Mouse (Mus musculus) splenic B cell, adult 2 months (primary cell): Measurements from ENCODE around the gene Sh2b3.

Experiments used
- DNase-seq: peaks from one replicate; pipeline ENCODE4 v3.0.0-alpha.2; 2011; ENCODE audit warnings: low read depth, low spot score
- H3K27me3 ChIP-seq: 2 replicates; pipeline ENCODE4 v1.6.1; 2012; ENCODE audit warnings: mild to moderate bottlenecking, low read length, moderate library complexity, mixed read lengths; ENCODE audit not compliant: control insufficient read depth, poor library complexity, insufficient read depth, severe bottlenecking
- H3K36me3 ChIP-seq: 2 replicates; pipeline ENCODE4 v1.6.1; 2012; ENCODE audit warnings: mild to moderate bottlenecking, low read length, moderate library complexity, mixed read lengths; ENCODE audit not compliant: control insufficient read depth, poor library complexity, insufficient read depth, severe bottlenecking

Sh2b3 gene

GRCm38 (mm10) chr5:121836692-121837415 is 592 bp downstream of the Sh2b3 start:
- Histone ChIP-seq H3K36me3 (no peaks in the 10 kb centered on the region), H3K27me3 (no peaks in the 10 kb centered on the region)
- DNase-seq = peak; percentile 98

- Histone ChIP-seq H3K36me3 (no peaks in the 10 kb centered on the region), H3K27me3 (no peaks in the 10 kb centered on the region)
- peak; percentile 93 for DNase-seq
Observed at GRCm38 (mm10) chr5:121835949-121836691, 1.3 kb downstream of the Sh2b3 start.

DNA sequence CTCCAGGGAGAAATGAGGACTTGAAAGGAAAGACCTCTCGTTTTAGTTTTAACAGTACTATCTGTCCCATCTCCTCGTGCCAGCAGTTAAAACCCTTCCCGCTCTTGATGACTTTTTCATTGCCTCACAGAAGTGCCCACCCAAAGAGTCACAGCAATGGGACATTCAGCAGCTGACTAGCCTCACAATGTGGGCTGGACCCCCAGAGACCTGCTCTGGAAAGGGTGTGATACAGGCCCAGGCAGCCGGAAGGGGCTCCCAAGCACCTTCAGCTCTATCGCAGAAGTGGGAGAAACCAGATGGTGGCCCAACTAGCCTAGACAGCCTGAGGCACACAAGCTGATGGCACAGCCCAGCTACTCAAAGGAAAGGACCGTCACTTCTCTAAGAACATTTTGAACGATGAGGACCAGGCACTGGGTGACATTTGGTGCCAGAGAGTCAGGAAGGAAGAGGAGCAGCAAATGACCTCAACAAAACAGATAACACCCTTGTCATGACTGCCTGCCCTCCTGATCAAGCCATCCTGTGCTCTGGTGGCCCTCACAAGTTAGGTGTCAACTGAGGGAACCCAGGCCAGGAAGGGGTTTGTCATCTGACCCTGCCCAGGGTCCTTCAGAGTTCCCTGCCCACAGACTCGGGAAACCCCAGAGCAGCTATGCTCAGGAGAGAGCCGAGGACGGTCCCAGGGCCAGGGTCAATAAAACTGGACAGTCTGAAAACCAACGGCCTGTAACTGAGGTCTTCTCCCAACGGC is 2.3 kb downstream of the Sh2b3 start:
- peak; percentile 43 for DNase-seq
- no peaks in the 10 kb centered on the region for H3K27me3 ChIP-seq
- H3K36me3 ChIP-seq = no peaks in the 10 kb centered on the region

GRCm38 (mm10) chr5:121834241-121834606 is 3.2 kb downstream of the Sh2b3 start:
- no peak for DNase-seq
- Histone ChIP-seq H3K27me3 (no peaks in the 10 kb centered on the region), H3K36me3 (no peaks in the 10 kb centered on the region; the same call in 1 of the 2 replicates)

DNA sequence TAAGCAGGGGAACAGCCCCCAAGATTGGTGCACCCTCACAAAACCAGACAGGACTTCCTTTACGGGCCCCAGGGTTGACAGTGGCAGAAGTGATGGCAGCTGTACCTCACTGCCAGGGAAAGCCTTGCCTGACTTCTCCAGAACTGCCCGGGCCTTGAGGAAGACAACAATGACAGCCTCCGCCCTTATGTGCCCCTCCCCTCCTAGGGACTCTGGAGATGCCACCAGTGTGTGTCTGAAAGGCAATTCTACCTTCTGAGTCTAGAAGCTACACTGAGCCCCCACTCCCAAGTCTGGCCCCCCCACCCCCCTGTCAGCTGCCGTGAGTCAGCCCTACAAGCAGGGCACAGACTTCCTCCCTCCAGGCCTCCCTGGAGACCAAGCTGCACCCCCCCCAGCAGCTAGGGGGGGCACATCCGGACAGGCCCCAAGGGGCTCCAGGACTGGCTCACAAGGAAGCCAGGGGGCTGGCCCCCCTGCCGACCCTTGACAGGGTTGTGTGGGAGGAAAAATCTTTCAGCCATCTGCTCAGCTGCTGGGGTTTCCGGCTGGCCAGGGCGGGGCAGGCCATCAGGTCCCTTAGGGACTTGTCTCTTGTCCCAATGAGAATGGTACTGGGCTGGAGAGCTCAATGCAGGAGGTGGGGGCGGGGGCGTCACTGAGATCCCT is 3.7 kb downstream of the Sh2b3 start:
- no peaks in the 10 kb centered on the region for H3K27me3 ChIP-seq
- peaks cover 5% of the 10 kb centered on the region for H3K36me3 ChIP-seq
- DNase-seq = peak; percentile 96

DNA sequence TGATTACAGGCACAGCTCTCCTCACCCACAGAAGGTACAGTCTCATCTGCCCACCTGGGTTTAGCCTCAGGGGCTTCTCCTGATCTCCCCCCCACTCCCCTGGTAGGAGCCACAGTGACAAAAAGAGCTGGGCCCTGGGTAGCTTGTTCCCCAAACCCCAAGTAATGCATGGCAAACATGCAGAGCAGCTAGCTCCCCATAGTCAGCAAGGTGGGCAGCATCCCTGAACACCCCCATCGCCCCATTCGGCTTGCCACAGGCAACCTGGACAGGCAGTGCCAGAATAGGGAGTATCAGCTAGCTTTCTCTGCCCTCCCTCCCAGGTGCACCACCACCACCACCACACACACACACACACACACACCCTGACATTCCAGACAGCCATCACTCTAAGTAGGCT is 4.3 kb downstream of the Sh2b3 start:
- Histone ChIP-seq H3K36me3 (peaks cover 10% of the 10 kb centered on the region), H3K27me3 (no peaks in the 10 kb centered on the region)
- DNase-seq = no peak

DNA sequence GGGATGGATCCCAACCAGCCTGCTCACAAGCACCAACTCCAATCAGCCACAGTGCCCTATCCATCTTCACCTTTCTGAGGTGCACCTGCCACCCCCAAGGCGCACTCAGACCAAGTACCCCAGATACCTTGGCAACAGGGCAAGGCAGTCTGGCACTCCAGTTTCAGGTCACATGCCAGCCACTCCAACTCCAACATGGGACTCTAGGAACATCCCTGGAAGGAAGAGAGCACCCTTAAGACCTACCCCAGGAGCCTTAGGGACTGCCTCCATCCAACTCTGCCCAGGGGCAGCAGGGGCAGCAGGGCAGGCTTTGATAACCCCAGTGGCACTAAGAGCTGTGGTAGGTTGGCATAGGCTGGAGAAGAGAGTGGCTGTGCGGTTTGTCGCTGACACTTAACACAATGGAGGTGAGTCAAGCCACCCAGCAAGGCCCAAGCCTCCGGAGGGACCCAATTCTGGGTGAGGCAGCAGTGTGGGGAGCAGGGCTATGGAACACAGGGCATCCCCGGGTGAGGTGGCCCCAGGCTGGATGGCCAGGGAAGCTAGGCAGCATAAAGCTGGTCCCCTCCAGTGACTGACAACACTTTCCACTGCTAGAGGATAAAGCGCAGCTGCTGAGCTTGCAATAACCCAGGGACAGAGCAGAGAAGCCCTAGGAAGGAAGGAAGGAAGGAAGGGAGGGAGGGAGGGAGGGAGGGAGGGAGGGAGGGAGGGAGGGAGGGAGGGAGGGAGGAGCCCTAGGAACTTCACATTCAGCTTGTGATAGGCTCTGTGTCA is 4.9 kb downstream of the Sh2b3 start:
- Histone ChIP-seq H3K27me3 (no peaks in the 10 kb centered on the region), H3K36me3 (peaks cover 11% of the 10 kb centered on the region)
- no peak for DNase-seq

GRCm38 (mm10) chr5:121831002-121831601 is 6.3 kb downstream of the Sh2b3 start:
- H3K36me3 ChIP-seq = peaks cover 15% of the 10 kb centered on the region
- DNase-seq = no peak
- no peaks in the 10 kb centered on the region for H3K27me3 ChIP-seq

DNA sequence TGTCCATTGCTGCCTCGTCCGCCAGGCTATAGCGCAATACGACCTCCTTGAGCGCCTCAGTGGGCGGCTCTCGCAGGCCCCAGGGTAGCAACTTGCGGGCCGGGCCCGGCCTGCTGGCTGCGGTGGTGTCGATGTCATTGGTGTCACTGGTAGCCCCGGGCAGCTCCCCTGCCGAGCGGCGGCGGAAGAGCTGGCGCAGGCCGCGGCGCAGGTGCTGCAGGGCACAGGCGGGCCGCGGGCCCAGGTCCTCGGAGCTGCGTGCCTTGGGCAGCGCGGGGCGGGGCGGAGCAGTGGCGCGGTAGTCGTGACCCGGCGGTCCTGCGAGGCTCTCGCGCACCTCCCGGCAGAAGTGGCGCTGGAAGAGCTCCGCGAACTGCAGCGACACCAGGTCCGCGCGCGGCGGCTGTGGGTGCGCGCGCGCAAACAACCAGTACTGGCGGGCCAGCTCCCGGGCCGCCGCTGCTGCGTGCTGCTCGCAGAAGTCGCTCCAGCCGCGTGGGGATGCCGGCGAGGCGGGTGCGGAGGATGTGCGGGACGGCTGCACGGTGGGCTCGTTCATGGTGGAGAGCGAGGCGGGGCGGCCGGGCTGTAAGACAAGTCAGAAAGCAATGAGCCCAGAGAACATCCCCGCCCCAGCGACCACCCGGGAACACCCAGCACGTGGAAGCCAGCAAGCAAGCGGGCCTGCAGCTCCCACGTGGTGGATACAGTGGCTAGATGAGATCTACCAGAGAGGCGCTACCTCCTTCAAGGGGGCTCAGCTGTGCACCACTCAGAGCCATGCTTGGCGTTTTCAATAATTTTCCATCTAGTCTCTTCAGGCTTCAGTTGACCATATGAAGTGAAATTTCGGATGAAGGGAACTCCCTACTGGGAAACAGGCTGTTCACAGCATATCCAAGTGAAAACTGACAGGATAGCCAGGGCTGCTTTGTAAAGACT is 8.7 kb downstream of the Sh2b3 start:
- Histone ChIP-seq H3K36me3 (peaks cover 24% of the 10 kb centered on the region), H3K27me3 (no peaks in the 10 kb centered on the region)
- DNase-seq = no peak

DNA sequence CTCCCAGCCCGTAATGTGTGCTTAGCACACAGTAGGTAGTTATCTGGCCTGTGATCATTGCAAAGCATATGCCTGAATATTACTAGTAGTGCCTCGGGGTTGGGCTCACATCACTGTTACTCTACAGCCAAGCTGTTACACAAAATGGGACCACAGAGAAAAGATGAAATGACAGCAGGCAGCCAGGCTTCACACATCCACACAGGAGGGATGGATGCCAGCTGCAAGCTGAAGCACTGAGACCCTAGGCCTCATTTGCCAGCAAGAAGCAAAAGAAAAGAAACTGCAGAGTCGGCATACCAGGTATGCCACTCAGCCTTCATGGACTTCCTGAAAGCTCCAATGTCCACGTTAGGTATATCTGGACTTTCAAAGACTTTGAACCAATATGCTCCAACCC is 9.6 kb downstream of the Sh2b3 start:
- Histone ChIP-seq H3K27me3 (no peaks in the 10 kb centered on the region), H3K36me3 (peaks cover 26% of the 10 kb centered on the region)
- no peak for DNase-seq

DNA sequence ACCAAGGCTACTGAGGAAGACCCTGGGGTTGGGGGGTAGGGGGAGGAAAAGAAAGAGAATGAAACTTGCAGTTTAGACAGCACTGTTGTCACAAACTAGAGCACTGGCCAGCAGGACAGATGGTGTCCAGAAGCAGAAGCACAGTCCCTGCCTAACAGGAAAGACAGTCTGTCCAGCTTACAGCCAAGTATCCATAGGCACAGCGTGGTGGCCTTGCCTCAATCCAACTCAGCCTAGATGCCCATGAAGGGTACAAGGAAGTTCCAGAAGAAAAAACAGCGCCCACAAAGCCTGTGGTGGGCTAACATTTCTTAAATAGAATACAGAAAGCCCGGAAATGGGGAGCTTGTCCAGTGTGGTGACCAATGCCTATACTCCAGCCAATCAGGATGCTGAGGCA is 11.8 kb downstream of the Sh2b3 start:
- Histone ChIP-seq H3K27me3 (no peaks in the 10 kb centered on the region), H3K36me3 (peaks cover 33% of the 10 kb centered on the region)
- no peak for DNase-seq

GRCm38 (mm10) chr5:121824121-121824520 is 13.3 kb downstream of the Sh2b3 start:
- no peak for DNase-seq

GRCm38 (mm10) chr5:121823668-121824067 is 13.8 kb downstream of the Sh2b3 start:
- no peak for DNase-seq
- peaks cover 28% of the 10 kb centered on the region for H3K36me3 ChIP-seq
- no peaks in the 10 kb centered on the region for H3K27me3 ChIP-seq

More at GRCm38 (mm10) chr5:121824121-121824520, 13.3 kb downstream of the Sh2b3 start:
- Histone ChIP-seq H3K36me3 (peaks cover 32% of the 10 kb centered on the region), H3K27me3 (no peaks in the 10 kb centered on the region)
